Mouse (Mus musculus) forebrain, embryonic 13.5 days (tissue): ENCODE results near the gene Asphd2. TPM values are rescaled to one million over a fixed set of nuclear protein-coding genes. Genes with fewer than 3 reads are reported as not detected.

Source experiments
- ATAC-seq: fragments of 200-750 bp; cut with Nextera tagmentation; 2 replicates; pipeline ENCODE4 v1.8.0; 2017
- H3K27ac ChIP-seq: fragments of 300-500 bp; sonication (generic); 2 replicates; pipeline ENCODE4 v1.5.1; 2015; ENCODE audit warnings: inconsistent platforms, mild to moderate bottlenecking, moderate library complexity
- H3K27me3 ChIP-seq: fragments of 300-500 bp; sonication (generic); 2 replicates; pipeline ENCODE4 v1.6.1; 2015; ENCODE audit warnings: mild to moderate bottlenecking, inconsistent platforms
- H3K36me3 ChIP-seq: fragments of 300-500 bp; sonication (generic); 2 replicates; pipeline ENCODE4 v1.6.1; 2015; ENCODE audit warnings: mild to moderate bottlenecking, inconsistent platforms; ENCODE audit not compliant: poor library complexity, severe bottlenecking
- H3K4me1 ChIP-seq: fragments of 300-500 bp; sonication (generic); 2 replicates; pipeline ENCODE4 v1.6.1; 2015; ENCODE audit warnings: inconsistent platforms
- H3K4me2 ChIP-seq: fragments of 300-500 bp; sonication (generic); 2 replicates; pipeline ENCODE4 v1.6.1; 2015; ENCODE audit warnings: inconsistent platforms, mild to moderate bottlenecking, moderate library complexity
- H3K4me3 ChIP-seq: fragments of 300-500 bp; sonication (generic); 2 replicates; pipeline ENCODE4 v1.5.1; 2015; ENCODE audit warnings: mild to moderate bottlenecking, inconsistent platforms
- H3K9ac ChIP-seq: fragments of 300-500 bp; sonication (generic); 2 replicates; pipeline ENCODE4 v1.6.1; 2015; ENCODE audit warnings: mild to moderate bottlenecking, inconsistent platforms
- H3K9me3 ChIP-seq: fragments of 300-500 bp; sonication (generic); replicated peaks from 2 replicates; pipeline ENCODE4 v1.6.1; 2016; ENCODE audit warnings: inconsistent platforms
- WGBS: fragments of 180-500 bp; shearing (Covaris S2); methylation state at CpG from one replicate; pipeline ENCODE4 v1.1.7; 2015; 5-methylcytosine and 5-hydroxymethylcytosine counted together
- polyA plus RNA-seq: library from polyadenylated mRNA; unstranded; fragments of >200 nt; fragmentation: Nextera tagmentation; extraction: Ambion mirVana; gene quantifications from 2 replicates; pipeline ENCODE4 v1.2.1, GENCODE M21; 2015

The Asphd2 gene
- polyA plus RNA-seq, 1 experiment from 2014 or later, result 23.8 TPM

DNA sequence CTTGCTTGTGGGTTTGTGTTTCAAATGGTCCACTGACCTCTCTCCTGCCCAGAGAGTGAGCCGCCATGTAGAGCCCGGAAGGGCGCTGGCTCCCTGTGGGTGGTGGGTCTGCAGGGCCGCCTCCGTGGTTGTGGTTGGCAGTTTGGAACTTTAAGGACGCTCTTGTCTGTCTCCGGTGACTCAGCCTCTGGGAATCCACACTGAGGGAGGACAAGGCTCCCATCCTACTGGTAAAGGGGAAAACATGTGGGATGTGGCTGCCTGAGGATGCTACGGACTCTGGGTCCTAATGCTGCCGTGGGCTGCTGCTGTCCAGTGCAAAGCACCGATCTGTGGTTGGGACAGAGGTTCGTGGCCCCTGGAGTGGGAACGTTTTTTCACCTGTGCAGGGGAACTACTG, 26.7 kb downstream of the Asphd2 start:
- H3K27me3 ChIP-seq, result no peaks in the 10 kb centered on the region
- peaks cover 38% of the 10 kb centered on the region for H3K4me1 ChIP-seq
- 93% methylated on average over 12 of the region's 12 CpGs for WGBS
- peaks cover 78% of the 10 kb centered on the region for H3K36me3 ChIP-seq
- peak overlapping the region; percentile 23; the same call in 1 of the 2 replicates for H3K9ac ChIP-seq
- H3K4me2 ChIP-seq, result no peak overlapping the region
- no peaks in the 10 kb centered on the region for H3K9me3 ChIP-seq
- H3K27ac ChIP-seq, result no peak overlapping the region
- no peak overlapping the region for H3K4me3 ChIP-seq
- ATAC-seq, result no peak

DNA sequence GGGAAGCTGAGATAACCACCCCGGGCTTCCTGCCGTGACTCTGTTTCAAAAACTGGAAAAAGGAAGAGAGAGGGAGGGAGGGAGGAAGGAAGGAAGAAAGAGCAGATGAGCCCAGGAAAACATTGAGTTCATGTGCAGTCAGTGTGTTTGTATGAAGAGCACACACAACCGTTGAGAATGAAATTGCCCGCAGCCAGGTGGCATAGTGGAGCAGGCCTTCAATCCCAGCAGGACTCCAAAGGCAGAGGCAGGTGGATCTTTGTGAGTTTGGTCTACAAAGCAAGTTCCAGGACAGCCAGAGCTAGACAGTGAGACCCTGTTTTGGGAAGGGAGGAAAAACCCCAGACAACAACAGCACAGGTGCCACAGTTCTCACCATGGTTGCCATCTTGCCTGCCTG, 27.3 kb downstream of the Asphd2 start:
- H3K36me3 ChIP-seq, result peaks cover 81% of the 10 kb centered on the region

DNA sequence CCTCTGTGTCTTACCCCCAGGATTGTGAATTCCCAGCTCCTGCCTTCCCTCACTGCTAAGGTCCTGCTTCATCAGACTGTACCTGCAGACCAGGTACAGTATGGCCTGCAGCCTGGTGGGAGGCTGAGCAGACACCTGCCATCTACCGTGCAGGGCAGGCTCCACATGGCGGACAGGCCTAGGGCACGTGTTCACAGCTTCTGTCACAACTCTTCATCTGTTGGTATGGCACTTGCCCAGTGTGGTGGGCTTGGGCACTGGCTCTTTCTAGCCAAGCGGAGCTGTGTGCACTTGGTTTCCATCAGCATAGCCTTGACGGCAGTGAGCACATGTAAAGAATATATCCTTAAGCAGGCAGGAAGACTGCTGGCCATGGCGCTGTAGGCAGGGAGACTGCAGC, 27.8 kb downstream of the Asphd2 start:
- Histone ChIP-seq H3K27ac (no peak overlapping the region), H3K4me3 (no peak overlapping the region), H3K36me3 (peaks cover 86% of the 10 kb centered on the region), H3K4me1 (peaks cover 27% of the 10 kb centered on the region), H3K9ac (no peak overlapping the region), H3K4me2 (no peak overlapping the region), H3K9me3 (no peaks in the 10 kb centered on the region), H3K27me3 (no peaks in the 10 kb centered on the region)
- 95% methylated on average over 6 of the region's 6 CpGs for WGBS
- no peak for ATAC-seq

More for the DNA sequence above, 27.3 kb downstream of the Asphd2 start:
- Histone ChIP-seq H3K9me3 (no peaks in the 10 kb centered on the region), H3K27me3 (no peaks in the 10 kb centered on the region), H3K4me1 (peaks cover 32% of the 10 kb centered on the region), H3K9ac (no peak overlapping the region), H3K4me3 (no peak overlapping the region), H3K4me2 (no peak overlapping the region), H3K27ac (no peak overlapping the region)
- no peak for ATAC-seq
- WGBS, result 89% methylated on average over 4 of the region's 4 CpGs

DNA sequence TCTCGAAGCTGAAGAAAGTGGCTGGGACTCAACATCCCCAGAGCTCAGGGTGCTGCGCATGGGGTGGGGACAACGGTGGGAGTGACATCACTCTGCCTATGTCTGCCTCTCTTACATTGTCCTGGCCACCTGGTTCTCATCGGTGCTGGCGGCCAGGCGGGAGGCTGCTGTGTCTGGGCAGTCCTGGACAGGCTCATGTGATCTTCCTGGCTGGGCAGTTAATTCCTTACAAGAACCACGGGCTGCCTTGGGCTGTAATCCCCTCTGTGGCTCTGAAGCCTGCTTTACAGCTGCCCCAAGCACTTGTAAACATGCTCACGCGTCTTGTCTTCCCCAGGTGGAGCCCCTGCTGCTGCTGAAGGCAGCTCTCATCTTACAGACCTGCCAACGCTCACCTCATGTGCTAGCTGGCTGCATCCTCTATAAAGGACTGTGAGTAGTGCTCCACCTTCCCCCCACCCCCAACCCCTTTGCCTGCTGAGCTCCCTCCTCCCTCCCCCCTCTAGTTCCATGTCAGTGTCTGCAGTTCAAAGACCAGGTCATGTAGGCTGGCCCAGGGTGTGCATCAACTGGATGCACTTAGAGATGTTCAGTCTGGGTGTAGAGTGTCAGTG, 30.4 kb downstream of the Asphd2 start:
- 70% methylated on average over 10 of the region's 10 CpGs for WGBS
- Histone ChIP-seq H3K9me3 (no peaks in the 10 kb centered on the region), H3K4me3 (no peak overlapping the region), H3K4me2 (no peak overlapping the region), H3K4me1 (peaks cover 1% of the 10 kb centered on the region), H3K27ac (no peak overlapping the region), H3K36me3 (peaks cover 70% of the 10 kb centered on the region), H3K27me3 (no peaks in the 10 kb centered on the region), H3K9ac (no peak overlapping the region)
- no peak for ATAC-seq

DNA sequence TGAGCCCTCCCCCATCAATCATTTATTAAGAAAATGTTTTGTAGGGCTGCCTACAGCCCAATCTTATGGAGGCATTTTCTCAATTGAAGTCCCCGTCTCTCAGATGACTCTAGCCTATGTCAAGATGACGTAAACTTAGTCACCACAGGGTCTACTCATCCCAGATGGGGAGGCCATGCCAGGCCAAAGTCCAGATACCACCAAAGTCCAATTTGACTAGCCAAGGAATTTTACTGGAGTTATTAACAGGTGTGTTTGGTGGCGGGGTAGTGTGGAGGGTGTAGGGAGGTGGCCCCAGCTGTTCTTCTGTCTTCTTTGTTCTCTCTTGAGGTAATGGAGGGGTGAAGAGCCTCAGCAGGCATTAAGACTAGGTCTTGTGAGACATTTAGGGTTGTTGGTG, 34.6 kb downstream of the Asphd2 start:
- no peak overlapping the region for H3K4me2 ChIP-seq
- peaks cover 67% of the 10 kb centered on the region for H3K36me3 ChIP-seq
- no peak overlapping the region for H3K9ac ChIP-seq
- no peak for ATAC-seq
- no peaks in the 10 kb centered on the region for H3K4me1 ChIP-seq
- no peak overlapping the region for H3K27ac ChIP-seq
- no peaks in the 10 kb centered on the region for H3K27me3 ChIP-seq
- 95% methylated on average over 3 of the region's 3 CpGs for WGBS
- no peak overlapping the region for H3K4me3 ChIP-seq
- H3K9me3 ChIP-seq, result no peaks in the 10 kb centered on the region

DNA sequence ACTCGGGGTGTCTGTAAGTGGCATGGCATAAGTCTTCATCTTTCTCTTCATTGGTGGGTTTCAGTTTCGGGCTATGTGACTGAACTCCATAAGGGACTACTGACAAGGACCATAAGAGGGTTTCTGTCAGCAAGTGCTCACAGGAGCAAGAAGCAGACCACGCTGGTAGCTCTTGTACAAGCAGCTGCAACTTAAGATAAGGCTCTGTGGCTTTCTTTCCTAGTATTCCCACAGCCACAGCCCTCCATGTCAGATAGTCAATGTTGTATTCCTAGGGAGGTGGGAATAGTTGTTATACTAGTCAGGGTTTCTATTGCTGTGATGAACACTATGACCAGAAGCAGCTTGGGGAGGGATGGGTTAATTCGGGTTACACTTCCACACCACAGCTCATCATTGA, 35.1 kb downstream of the Asphd2 start:
- Histone ChIP-seq H3K4me3 (no peak overlapping the region), H3K36me3 (peaks cover 67% of the 10 kb centered on the region), H3K27ac (no peak overlapping the region), H3K4me2 (no peak overlapping the region), H3K27me3 (no peaks in the 10 kb centered on the region), H3K9ac (no peak overlapping the region), H3K4me1 (no peaks in the 10 kb centered on the region), H3K9me3 (no peaks in the 10 kb centered on the region)
- ATAC-seq, result no peak
- WGBS, result 97% methylated on average over 4 of the region's 4 CpGs

DNA sequence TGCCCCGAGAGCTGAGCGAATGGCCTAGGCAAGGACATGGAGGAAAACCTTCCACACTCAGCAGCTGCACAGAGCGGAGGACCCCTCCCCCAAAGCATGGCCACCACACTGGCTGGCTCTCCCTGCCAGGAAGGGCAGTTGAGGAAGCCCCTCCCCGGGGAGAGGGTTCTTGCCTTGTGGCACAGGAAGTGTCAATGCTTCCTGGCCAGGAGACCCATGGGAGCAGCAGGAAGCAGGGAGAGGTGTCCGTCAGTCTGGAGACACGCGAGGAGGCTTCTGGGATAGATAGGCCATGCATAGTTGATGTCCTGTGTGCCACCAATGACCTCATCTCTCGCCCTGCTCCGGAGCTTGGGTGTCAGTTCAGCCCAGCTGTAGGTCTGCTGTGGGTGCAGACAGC, 38.3 kb downstream of the Asphd2 start:
- no peaks in the 10 kb centered on the region for H3K27me3 ChIP-seq
- no peak overlapping the region for H3K4me3 ChIP-seq
- H3K9me3 ChIP-seq, result no peaks in the 10 kb centered on the region
- H3K36me3 ChIP-seq, result peaks cover 71% of the 10 kb centered on the region
- H3K4me1 ChIP-seq, result no peaks in the 10 kb centered on the region
- H3K27ac ChIP-seq, result no peak overlapping the region
- no peak overlapping the region for H3K9ac ChIP-seq
- 93% methylated on average over 9 of the region's 9 CpGs for WGBS
- no peak overlapping the region for H3K4me2 ChIP-seq
- no peak for ATAC-seq

DNA sequence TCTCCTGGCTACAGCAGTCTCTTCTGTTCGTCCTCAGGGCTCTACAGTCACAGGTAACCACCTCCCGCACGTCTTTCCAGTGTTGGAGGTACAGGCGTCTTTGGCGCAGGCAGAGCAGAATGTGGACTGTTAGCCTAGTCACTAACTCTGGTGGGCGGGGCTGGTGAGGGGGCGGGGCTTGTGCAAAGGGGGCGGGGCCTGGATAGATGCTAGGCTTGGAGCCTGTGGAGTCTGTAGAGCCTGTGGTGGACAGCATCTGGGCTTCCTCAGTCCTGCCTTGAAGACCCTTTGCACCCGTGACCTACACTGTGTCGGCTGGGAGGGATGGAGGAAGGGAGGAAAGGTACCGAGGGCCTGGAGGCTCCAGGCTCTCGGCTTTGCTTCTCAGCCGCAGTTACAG, 38.8 kb downstream of the Asphd2 start, which contains the start of gene Gm6583:
TSS of gene Gm6583 (minus strand) at position 124 of the 400 bp plus-strand sequence.
- Histone ChIP-seq H3K4me3 (no peak within 1 kb of the TSS), H3K9me3 (no peaks in the 10 kb centered on the region), H3K36me3 (peaks cover 75% of the 10 kb centered on the region), H3K9ac (no peak within 1 kb of the TSS), H3K4me2 (no peak within 1 kb of the TSS), H3K27ac (no peak within 1 kb of the TSS), H3K4me1 (no peaks in the 10 kb centered on the region), H3K27me3 (no peaks in the 10 kb centered on the region)
- ATAC-seq, result no peak
- 62% methylated on average over 13 of the region's 13 CpGs for WGBS

DNA sequence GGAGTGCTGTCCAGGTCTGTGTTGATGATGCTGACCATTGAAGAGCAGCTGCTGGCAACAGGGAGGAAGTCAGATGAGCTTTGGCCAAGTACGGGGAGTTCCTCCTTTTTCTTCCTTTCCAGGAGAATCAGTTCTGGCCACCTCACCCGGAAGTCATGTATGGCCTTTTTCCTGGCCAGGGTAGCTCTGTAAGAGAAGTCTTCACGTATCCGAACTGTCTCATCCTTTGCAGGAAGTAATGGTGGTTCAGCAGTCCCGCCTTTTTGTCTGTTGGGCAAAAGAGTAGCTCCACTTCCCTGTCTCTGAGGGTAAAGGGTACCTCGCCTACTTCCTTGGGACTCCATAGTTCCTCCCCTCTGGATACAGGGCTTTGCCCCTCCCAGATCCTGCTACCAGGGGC, 39.2 kb downstream of the Asphd2 start:
- H3K9me3 ChIP-seq, result no peaks in the 10 kb centered on the region
- H3K27me3 ChIP-seq, result no peaks in the 10 kb centered on the region
- no peak overlapping the region for H3K9ac ChIP-seq
- 88% methylated on average over 6 of the region's 6 CpGs for WGBS
- peaks cover 79% of the 10 kb centered on the region for H3K36me3 ChIP-seq
- ATAC-seq, result no peak
- H3K4me1 ChIP-seq, result no peaks in the 10 kb centered on the region
- no peak overlapping the region for H3K4me3 ChIP-seq
- H3K27ac ChIP-seq, result no peak overlapping the region
- H3K4me2 ChIP-seq, result no peak overlapping the region

DNA sequence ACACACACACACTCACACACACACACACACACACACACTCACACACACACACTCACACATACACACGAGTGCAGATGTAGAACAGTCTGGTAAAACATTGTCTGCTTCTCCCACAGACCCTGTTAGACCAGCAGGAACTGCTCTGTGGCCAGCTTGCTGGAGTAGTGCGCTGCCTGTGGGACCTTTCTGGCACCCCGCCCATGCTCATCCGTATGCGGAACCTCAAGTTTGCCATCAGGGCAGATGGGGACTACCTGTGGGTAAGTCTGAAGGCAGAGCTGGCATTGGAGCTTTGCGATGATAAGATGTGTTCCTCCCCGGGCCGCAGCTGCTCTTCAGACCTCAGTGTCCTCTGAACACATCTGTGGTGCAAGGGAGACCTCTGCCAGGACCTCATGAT, 45.5 kb downstream of the Asphd2 start:
- H3K27ac ChIP-seq, result no peak overlapping the region
- 92% methylated on average over 8 of the region's 8 CpGs for WGBS
- no peaks in the 10 kb centered on the region for H3K27me3 ChIP-seq
- H3K4me3 ChIP-seq, result no peak overlapping the region
- ATAC-seq, result no peak
- peaks cover 20% of the 10 kb centered on the region for H3K4me1 ChIP-seq
- no peak overlapping the region for H3K4me2 ChIP-seq
- no peaks in the 10 kb centered on the region for H3K9me3 ChIP-seq
- H3K36me3 ChIP-seq, result peaks cover 80% of the 10 kb centered on the region
- H3K9ac ChIP-seq, result no peak overlapping the region

DNA sequence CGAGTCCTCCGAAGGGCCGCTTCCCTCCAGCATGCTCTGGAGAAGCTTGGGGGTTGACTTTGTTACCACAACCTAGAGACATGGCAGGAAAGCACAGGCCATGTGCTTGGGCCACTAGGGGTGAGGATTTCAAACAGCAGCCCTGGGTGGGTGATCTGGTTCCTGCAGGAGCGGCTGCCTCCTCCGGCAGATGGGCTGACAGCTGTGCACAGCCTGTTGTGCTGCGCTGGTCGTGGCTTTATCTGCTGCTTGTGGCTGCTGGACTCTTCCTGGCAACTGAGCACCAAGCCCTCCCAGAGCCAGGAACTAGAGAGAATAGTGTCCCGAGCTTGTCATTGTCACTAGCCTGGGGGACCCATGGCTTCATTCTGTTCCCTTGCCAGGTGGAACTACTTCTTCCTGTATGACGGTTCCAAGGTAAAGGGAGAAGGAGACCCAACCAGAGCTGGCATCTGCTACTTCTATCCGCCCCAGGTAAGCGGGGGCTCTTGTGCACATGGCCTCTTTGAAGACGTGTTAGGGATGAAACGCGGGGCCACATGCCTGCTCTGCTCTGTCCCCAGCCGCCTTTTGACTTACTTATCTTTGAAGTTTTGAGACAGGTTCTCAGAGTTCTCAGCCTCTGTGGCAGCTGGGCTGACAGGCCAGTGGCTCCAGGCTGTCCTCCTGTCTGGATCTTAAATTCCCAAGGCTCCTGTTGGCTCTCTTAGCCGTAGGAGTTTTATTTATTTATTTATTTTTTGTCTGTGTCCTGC, 48.3 kb downstream of the Asphd2 start:
- Histone ChIP-seq H3K27me3 (no peaks in the 10 kb centered on the region), H3K9me3 (no peaks in the 10 kb centered on the region), H3K4me2 (no peak overlapping the region), H3K9ac (0 out of 2 replicates have a peak overlapping the region, but pooled peaks have one; percentile 4), H3K27ac (no peak overlapping the region), H3K4me3 (no peak overlapping the region), H3K4me1 (peaks cover 42% of the 10 kb centered on the region), H3K36me3 (peaks cover 54% of the 10 kb centered on the region)
- 87% methylated on average over 16 of the region's 16 CpGs for WGBS
- no peak for ATAC-seq

DNA sequence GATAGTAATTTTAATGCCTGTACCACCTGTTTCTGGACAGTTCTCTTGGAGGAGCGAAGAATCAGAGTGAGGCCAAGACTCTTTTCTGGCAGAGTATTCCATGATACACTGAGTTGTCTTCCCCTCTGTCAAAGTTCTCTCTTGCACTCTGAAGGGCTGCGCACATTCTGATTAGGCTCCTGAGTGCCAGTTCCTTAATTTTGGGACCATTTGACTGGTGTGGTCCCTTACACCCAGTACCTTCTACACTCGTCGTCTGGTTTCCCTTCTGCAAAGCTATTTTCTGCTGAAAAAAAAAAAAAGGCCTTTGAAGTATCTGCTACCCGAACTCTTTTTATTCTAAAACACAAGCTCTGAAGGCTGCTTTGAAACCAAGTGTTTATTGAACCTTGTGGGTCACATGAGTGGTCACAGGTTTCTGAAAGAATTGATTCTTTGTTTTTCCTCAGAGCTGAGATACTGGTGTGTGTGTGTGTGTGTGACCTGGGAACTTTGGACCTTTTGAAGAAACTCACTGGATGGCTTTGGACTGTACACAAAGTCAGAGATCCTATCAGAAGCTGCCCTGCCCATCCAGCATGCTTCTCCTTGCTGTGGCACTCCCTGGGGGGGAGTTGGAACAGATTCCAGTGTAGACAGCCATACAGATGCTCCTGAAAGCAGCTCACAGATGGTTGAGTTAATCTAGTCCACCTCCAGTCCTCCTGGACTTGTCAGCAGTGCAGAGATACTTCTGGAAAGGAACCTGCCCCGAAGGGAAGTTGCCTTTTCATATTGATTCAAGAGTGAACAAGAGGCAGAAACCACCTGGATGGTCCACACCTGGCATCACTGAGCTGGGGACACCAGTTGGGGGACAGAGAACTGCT, 50.3 kb downstream of the Asphd2 start:
- WGBS, result 76% methylated on average over 6 of the region's 6 CpGs
- H3K9ac ChIP-seq, result no peak overlapping the region

More for the DNA sequence above, 50.3 kb downstream of the Asphd2 start:
- Histone ChIP-seq H3K27me3 (no peaks in the 10 kb centered on the region), H3K36me3 (peaks cover 41% of the 10 kb centered on the region), H3K9me3 (no peaks in the 10 kb centered on the region), H3K4me3 (0 out of 2 replicates have a peak overlapping the region, but pooled peaks have one; percentile 85), H3K4me2 (peak overlapping the region; percentile 84; the same call in 1 of the 2 replicates), H3K27ac (no peak overlapping the region), H3K4me1 (peaks cover 43% of the 10 kb centered on the region)
- ATAC-seq, result no peak
